Mouse (Mus musculus): ENCODE results near the gene Naa40. TPM values are rescaled to one million over a fixed set of nuclear protein-coding genes. Genes with fewer than 3 reads are reported as not detected.

Naa40 gene
- polyA plus RNA-seq, 1 experiment = 44.8 TPM

- Histone ChIP-seq H3K4me1 (ENCODE audit: control insufficient read depth, insufficient read depth, low read length) (no peaks in the 10 kb centered on the region), H3K27ac (ENCODE audit: insufficient read depth, low read length) (no peak overlapping the region), H3K27me3 (ENCODE audit: control insufficient read depth, insufficient read depth, low read length) (no peaks in the 10 kb centered on the region), H3K4me3 (replicated peaks; ENCODE audit: insufficient read depth, low read depth, low read length) (no peak overlapping the region)
- 83% methylated on average over 6 of the region's 6 CpGs for WGBS
- TF ChIP-seq POLR2A (IDR thresholded peaks at IDR 0.05; ENCODE audit: borderline replicate concordance, insufficient read depth, low read length) (no peak), CTCF (IDR thresholded peaks at IDR 0.05; ENCODE audit: borderline replicate concordance, insufficient read depth, low read depth, low read length) (no peak)
- DNase-seq = no peak
These were observed 18.8 kb downstream of the Naa40 start for GRCm38 (mm10) chr19:7222196-7222595.

- H3K4me1 ChIP-seq (ENCODE audit: control insufficient read depth, insufficient read depth, low read length) = peaks cover 15% of the 10 kb centered on the region
- TF ChIP-seq CTCF (IDR thresholded peaks at IDR 0.05; ENCODE audit: borderline replicate concordance, insufficient read depth, low read depth, low read length) (no peak), POLR2A (IDR thresholded peaks at IDR 0.05; ENCODE audit: borderline replicate concordance, insufficient read depth, low read length) (no peak)
- H3K27me3 ChIP-seq (ENCODE audit: control insufficient read depth, insufficient read depth, low read length) = no peaks in the 10 kb centered on the region
- no peak for DNase-seq
- no peak overlapping the region for H3K27ac ChIP-seq (ENCODE audit: insufficient read depth, low read length)
- no peak overlapping the region for H3K4me3 ChIP-seq (replicated peaks; ENCODE audit: insufficient read depth, low read depth, low read length)
- WGBS = 93% methylated on average over 5 of the region's 5 CpGs
These were observed 22.2 kb downstream of the Naa40 start for GRCm38 (mm10) chr19:7218753-7219152.

- Histone ChIP-seq H3K4me1 (ENCODE audit: control insufficient read depth, insufficient read depth, low read length) (peaks cover 15% of the 10 kb centered on the region), H3K4me3 (replicated peaks; ENCODE audit: insufficient read depth, low read depth, low read length) (no peak overlapping the region), H3K27me3 (ENCODE audit: control insufficient read depth, insufficient read depth, low read length) (no peaks in the 10 kb centered on the region), H3K27ac (ENCODE audit: insufficient read depth, low read length) (no peak overlapping the region)
- TF ChIP-seq CTCF (IDR thresholded peaks at IDR 0.05; ENCODE audit: borderline replicate concordance, insufficient read depth, low read depth, low read length) = no peak
- no peak for TF ChIP-seq POLR2A (IDR thresholded peaks at IDR 0.05; ENCODE audit: borderline replicate concordance, insufficient read depth, low read length)
- 12% methylated on average over 6 of the region's 6 CpGs for WGBS
- no peak for DNase-seq
These were observed 23.1 kb downstream of the Naa40 start for GRCm38 (mm10) chr19:7217926-7218267.

- Histone ChIP-seq H3K4me3 (replicated peaks; ENCODE audit: insufficient read depth, low read depth, low read length) (peak within 1 kb of the TSS; percentile 70), H3K4me1 (ENCODE audit: control insufficient read depth, insufficient read depth, low read length) (peaks cover 15% of the 10 kb centered on the region), H3K27me3 (ENCODE audit: control insufficient read depth, insufficient read depth, low read length) (no peaks in the 10 kb centered on the region), H3K27ac (ENCODE audit: insufficient read depth, low read length) (peak within 1 kb of the TSS; percentile 100)
- under 1% methylated on average over 50 of the region's 50 CpGs for WGBS
- DNase-seq = peak; percentile 97 to 99
- no peak for TF ChIP-seq CTCF (IDR thresholded peaks at IDR 0.05; ENCODE audit: borderline replicate concordance, insufficient read depth, low read depth, low read length)
- peak; percentile 93 for TF ChIP-seq POLR2A (IDR thresholded peaks at IDR 0.05; ENCODE audit: borderline replicate concordance, insufficient read depth, low read length)
These were observed 23.6 kb downstream of the Naa40 start, which contains the start of gene Cox8a for GRCm38 (mm10) chr19:7217162-7217925. TSS of gene Cox8a (minus strand) at chr19:7217616.

GRCm38 (mm10) chr19:7214484-7214883, 26.5 kb downstream of the Naa40 start:
- Histone ChIP-seq H3K4me1 (ENCODE audit: control insufficient read depth, insufficient read depth, low read length) (peaks cover 15% of the 10 kb centered on the region), H3K4me3 (replicated peaks; ENCODE audit: insufficient read depth, low read depth, low read length) (peak overlapping the region; percentile 48), H3K27me3 (ENCODE audit: control insufficient read depth, insufficient read depth, low read length) (no peaks in the 10 kb centered on the region), H3K27ac (ENCODE audit: insufficient read depth, low read length) (no peak overlapping the region; the same call in 1 of the 2 replicates)
- TF ChIP-seq CTCF (IDR thresholded peaks at IDR 0.05; ENCODE audit: borderline replicate concordance, insufficient read depth, low read depth, low read length) (no peak), POLR2A (IDR thresholded peaks at IDR 0.05; ENCODE audit: borderline replicate concordance, insufficient read depth, low read length) (no peak)
- 10% methylated on average over 5 of the region's 5 CpGs for whole genome bisulfite sequencing
- DNase-seq = peak; percentile 60 to 71

GRCm38 (mm10) chr19:7213010-7213409, 28.0 kb downstream of the Naa40 start:
- H3K27me3 ChIP-seq (ENCODE audit: control insufficient read depth, insufficient read depth, low read length) = no peaks in the 10 kb centered on the region
- TF ChIP-seq CTCF (IDR thresholded peaks at IDR 0.05; ENCODE audit: borderline replicate concordance, insufficient read depth, low read depth, low read length) (no peak), POLR2A (IDR thresholded peaks at IDR 0.05; ENCODE audit: borderline replicate concordance, insufficient read depth, low read length) (no peak)
- DNase-seq = no peak
- 95% methylated on average over 3 of the region's 3 CpGs for WGBS
- H3K4me3 ChIP-seq (replicated peaks; ENCODE audit: insufficient read depth, low read depth, low read length) = no peak overlapping the region
- H3K4me1 ChIP-seq (ENCODE audit: control insufficient read depth, insufficient read depth, low read length) = peaks cover 15% of the 10 kb centered on the region
- no peak overlapping the region for H3K27ac ChIP-seq (ENCODE audit: insufficient read depth, low read length)

- Histone ChIP-seq H3K4me1 (ENCODE audit: control insufficient read depth, insufficient read depth, low read length) (peaks cover 15% of the 10 kb centered on the region), H3K27ac (ENCODE audit: insufficient read depth, low read length) (no peak overlapping the region)
- DNase-seq = no peak
These were observed 28.8 kb downstream of the Naa40 start for GRCm38 (mm10) chr19:7212216-7212615.

More at GRCm38 (mm10) chr19:7212216-7212615, 28.8 kb downstream of the Naa40 start:
- Histone ChIP-seq H3K27me3 (ENCODE audit: control insufficient read depth, insufficient read depth, low read length) (no peaks in the 10 kb centered on the region), H3K4me3 (replicated peaks; ENCODE audit: insufficient read depth, low read depth, low read length) (no peak overlapping the region)
- TF ChIP-seq CTCF (IDR thresholded peaks at IDR 0.05; ENCODE audit: borderline replicate concordance, insufficient read depth, low read depth, low read length) (no peak), POLR2A (IDR thresholded peaks at IDR 0.05; ENCODE audit: borderline replicate concordance, insufficient read depth, low read length) (no peak)
- WGBS = 76% methylated on average over 1 of the region's 1 CpGs
